20 mouse cellular contexts compared by ENCODE assay signal in the genomic region with DNA sequence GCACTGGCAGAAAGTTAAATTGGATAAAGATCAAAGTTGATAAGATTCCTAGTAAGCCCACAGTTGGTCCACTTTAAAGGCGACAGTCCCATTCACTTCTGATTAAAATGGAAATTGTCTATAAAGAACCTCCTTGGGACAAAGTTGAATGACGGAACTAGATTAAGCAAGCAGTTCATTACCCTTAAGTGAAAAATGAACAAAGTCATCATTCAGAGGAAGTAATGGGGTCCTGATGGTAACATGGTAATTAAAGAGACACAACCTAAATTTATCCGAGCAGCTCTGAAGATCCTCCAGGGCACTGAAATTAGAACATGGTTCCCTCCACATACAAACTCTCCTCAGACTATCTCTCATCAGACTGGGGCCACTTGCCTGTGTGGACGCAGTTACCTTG.
DNase-seq lines count a peak whose midpoint lies in the region; ATAC-seq and TF ChIP-seq lines count a peak whose summit lies in the region.
"Had no signal": no experiment of that assay in that cellular context is flagged by ENCODE, and none has a peak within 500 bp of the region (broad histone marks: within the 10 kb centered on the region; RNA-seq: fewer than 3 reads in every experiment).

No protein-coding gene starts in this region.

- no peak for DNase-seq in heart, embryonic 10.5 days (ENCODE audit: low spot score)
- no peak for DNase-seq in cerebellum, adult 18-20 months
- DNase-seq in hindbrain, postnatal 0 days (ENCODE audit: low spot score): no peak
- DNase-seq: adrenal gland, adult 2 months; adrenal gland, postnatal 36 days; cerebellum, adult 9-10 months; cerebellum, postnatal 25 days; gastrocnemius, adult 2 months; gastrocnemius, postnatal 25 days; heart, adult 18-20 months; heart, postnatal 36 days had no signal

- no peak for ATAC-seq in heart, embryonic 12.5 days (ENCODE audit: insufficient number of reproducible peaks, low FRiP score)
- ATAC-seq in granulocyte monocyte progenitor cell, adult 5-6 weeks (replicated peaks; ENCODE audit: poor library complexity, severe bottlenecking): peak; percentile 59
- ATAC-seq in megakaryocyte progenitor cell, adult 5-6 weeks (replicated peaks; ENCODE audit: poor library complexity): peak; percentile 54
- ATAC-seq in CD4-positive, CD25-positive, alpha-beta regulatory T cell, adult 4 months: no peak
- ATAC-seq in hindbrain, postnatal 0 days: no peak
- ATAC-seq: forebrain, embryonic 14.5 days; intestine, embryonic 15.5 days had no signal

- H3K4me1 ChIP-seq in heart, embryonic 10.5 days: peaks cover 10% of the 10 kb centered on the region
- H3K4me1 ChIP-seq in heart, embryonic 12.5 days (replicated peaks): peaks cover 23% of the 10 kb centered on the region
- H3K4me1 ChIP-seq in hindbrain, postnatal 0 days (ENCODE audit: insufficient read depth, low read length): no peaks in the 10 kb centered on the region
- H3K4me1 ChIP-seq: hindbrain, embryonic 12.5 days had no signal

- no peak for TF ChIP-seq CTCF in hindbrain, postnatal 0 days (IDR thresholded peaks at IDR 0.05; ENCODE audit: low read depth)

- H3K27ac ChIP-seq in heart, embryonic 10.5 days: 0 out of 2 replicates have a peak overlapping the region, but pooled peaks have one; percentile 16
- H3K27ac ChIP-seq in heart, embryonic 12.5 days (ENCODE audit: poor library complexity, severe bottlenecking): no peak overlapping the region
- H3K27ac ChIP-seq in hindbrain, postnatal 0 days: no peak overlapping the region
- H3K27ac ChIP-seq: embryonic facial prominence, embryonic 13.5 days; heart, embryonic 13.5 days; hindbrain, embryonic 12.5 days had no signal

- H3K36me3 ChIP-seq in heart, embryonic 10.5 days: no peaks in the 10 kb centered on the region
- no peaks in the 10 kb centered on the region for H3K36me3 ChIP-seq in heart, embryonic 12.5 days
- no peaks in the 10 kb centered on the region for H3K36me3 ChIP-seq in hindbrain, postnatal 0 days (ENCODE audit: insufficient read depth, low read length)
- H3K36me3 ChIP-seq: embryonic facial prominence, embryonic 13.5 days; heart, embryonic 13.5 days; hindbrain, embryonic 12.5 days; intestine, embryonic 15.5 days had no signal

- H3K4me3 ChIP-seq in heart, embryonic 10.5 days: no peak overlapping the region
- H3K4me3 ChIP-seq in heart, embryonic 12.5 days: no peak overlapping the region
- no peak overlapping the region for H3K4me3 ChIP-seq in hindbrain, postnatal 0 days (ENCODE audit: low read length)
- H3K4me3 ChIP-seq: embryonic facial prominence, embryonic 13.5 days; gastrocnemius, adult 2 months; heart, embryonic 13.5 days; hindbrain, embryonic 12.5 days; intestine, embryonic 15.5 days had no signal

- no peaks in the 10 kb centered on the region for H3K9me3 ChIP-seq in heart, embryonic 10.5 days
- H3K9me3 ChIP-seq in heart, embryonic 12.5 days (replicated peaks): no peaks in the 10 kb centered on the region
- H3K9me3 ChIP-seq in hindbrain, postnatal 0 days (ENCODE audit: low read length): no peaks in the 10 kb centered on the region
- H3K9me3 ChIP-seq: embryonic facial prominence, embryonic 13.5 days; heart, embryonic 13.5 days; hindbrain, embryonic 12.5 days; intestine, embryonic 15.5 days had no signal

- 81% methylated on average over 4 of the region's 4 CpGs for WGBS in heart, embryonic 10.5 days
- 88% methylated on average over 4 of the region's 4 CpGs for WGBS in heart, embryonic 12.5 days
- WGBS in hindbrain, postnatal 0 days: 69% methylated on average over 4 of the region's 4 CpGs

- no peak overlapping the region for H3K9ac ChIP-seq in heart, embryonic 12.5 days
- no peak overlapping the region for H3K9ac ChIP-seq in hindbrain, postnatal 0 days (replicated peaks; ENCODE audit: low read length)
- H3K9ac ChIP-seq: embryonic facial prominence, embryonic 13.5 days; heart, embryonic 13.5 days; hindbrain, embryonic 12.5 days; intestine, embryonic 15.5 days had no signal

- no peaks in the 10 kb centered on the region for H3K27me3 ChIP-seq in heart, embryonic 10.5 days (ENCODE audit: insufficient read depth, poor library complexity, severe bottlenecking)
- no peaks in the 10 kb centered on the region for H3K27me3 ChIP-seq in heart, embryonic 12.5 days (replicated peaks)
- no peaks in the 10 kb centered on the region for H3K27me3 ChIP-seq in hindbrain, postnatal 0 days (ENCODE audit: insufficient read depth, low read length)
- H3K27me3 ChIP-seq: embryonic facial prominence, embryonic 13.5 days; heart, embryonic 13.5 days; hindbrain, embryonic 12.5 days; intestine, embryonic 15.5 days had no signal

- H3K4me2 ChIP-seq in heart, embryonic 12.5 days: no peak overlapping the region
- H3K4me2 ChIP-seq in hindbrain, postnatal 0 days (ENCODE audit: low read depth, low read length): no peak overlapping the region
- H3K4me2 ChIP-seq: embryonic facial prominence, embryonic 13.5 days; heart, embryonic 13.5 days; hindbrain, embryonic 12.5 days; intestine, embryonic 15.5 days had no signal

Comparison
In these comparisons a context has a peak if more than half of its experiments do, and no peak if none do; other contexts are left out.
1. ATAC-seq: peak in granulocyte monocyte progenitor cell, adult 5-6 weeks (single experiment) and megakaryocyte progenitor cell, adult 5-6 weeks (single experiment); none in heart, embryonic 12.5 days (single experiment), CD4-positive, CD25-positive, alpha-beta regulatory T cell, adult 4 months (single experiment) and hindbrain, postnatal 0 days (single experiment).